Mouse (Mus musculus) limb, embryonic 11.5 days (tissue): ENCODE measurements around the gene Fam222a. TPM values are rescaled to one million over a fixed set of nuclear protein-coding genes. Genes with fewer than 3 reads are reported as not detected.

ENCODE experiments used
- ATAC-seq: fragments of 200-750 bp; cut with Nextera tagmentation; 2 replicates; pipeline ENCODE4 v1.8.0; 2017; ENCODE audit warnings: low read depth; ENCODE audit not compliant: insufficient number of reproducible peaks, low FRiP score, low TSS enrichment
- DNase-seq: peaks from one replicate; pipeline ENCODE4 v3.0.0-alpha.2; 2015; ENCODE audit warnings: low spot score
- H3K27ac ChIP-seq: fragments of 300-500 bp; sonication (generic); replicated peaks from 2 replicates; pipeline ENCODE4 v1.5.1; 2014; ENCODE audit warnings: low read depth, mild to moderate bottlenecking, low read length
- H3K27me3 ChIP-seq: fragments of 300-500 bp; sonication (generic); 2 replicates; pipeline ENCODE4 v1.6.1; 2014; ENCODE audit warnings: mild to moderate bottlenecking, low read length, mixed read lengths; ENCODE audit not compliant: control insufficient read depth, insufficient read depth
- H3K36me3 ChIP-seq: fragments of 300-500 bp; sonication (generic); 2 replicates; pipeline ENCODE4 v1.6.1; 2014; ENCODE audit warnings: mild to moderate bottlenecking, low read length, moderate library complexity, mixed read lengths; ENCODE audit not compliant: control insufficient read depth, insufficient read depth
- H3K4me1 ChIP-seq: fragments of 300-500 bp; sonication (generic); 2 replicates; pipeline ENCODE4 v1.6.1; 2014; ENCODE audit warnings: low read length, mixed read lengths; ENCODE audit not compliant: control insufficient read depth, insufficient read depth
- H3K4me2 ChIP-seq: fragments of 300-500 bp; sonication (generic); 2 replicates; pipeline ENCODE4 v1.6.1; 2014; ENCODE audit warnings: low read depth, mild to moderate bottlenecking, moderate library complexity; ENCODE audit not compliant: severe bottlenecking
- H3K4me3 ChIP-seq: fragments of 300-500 bp; sonication (generic); 2 replicates; pipeline ENCODE4 v1.5.1; 2014; ENCODE audit warnings: low read depth, low read length
- H3K9ac ChIP-seq: fragments of 300-500 bp; sonication (generic); 2 replicates; pipeline ENCODE4 v1.6.1; 2014; ENCODE audit warnings: mild to moderate bottlenecking, low read length
- H3K9me3 ChIP-seq: fragments of 300-500 bp; sonication (generic); 2 replicates; pipeline ENCODE4 v1.6.1; 2016; ENCODE audit warnings: low read length; ENCODE audit not compliant: control insufficient read depth
- WGBS: fragments of 180-500 bp; shearing (Covaris S2); extraction: QIAGEN DNeasy Blood & Tissue Kit; methylation state at CpG from one replicate; pipeline ENCODE4 v1.1.7; 2014; 5-methylcytosine and 5-hydroxymethylcytosine counted together
- polyA plus RNA-seq: library from polyadenylated mRNA; unstranded; fragments of >200 nt; fragmentation: Nextera tagmentation; extraction: Ambion mirVana; gene quantifications from 2 replicates; pipeline ENCODE4 v1.2.1, GENCODE M21; 2014

The Fam222a gene
- polyA plus RNA-seq, 1 experiment from 2014 or later, result 2.5 TPM

- H3K9ac ChIP-seq, result no peak overlapping the region
- no peak overlapping the region for H3K4me3 ChIP-seq
- ATAC-seq (no peak), DNase-seq (peak; percentile 76)
- 0 out of 2 replicates have a peak, but pooled peaks cover 8% of the 10 kb centered on the region for H3K4me1 ChIP-seq
- no peak overlapping the region for H3K27ac ChIP-seq
- WGBS, result 59% methylated on average over 23 of the region's 25 CpGs
- H3K9me3 ChIP-seq, result no peaks in the 10 kb centered on the region
- H3K27me3 ChIP-seq, result no peaks in the 10 kb centered on the region
- no peak overlapping the region for H3K4me2 ChIP-seq
- 0 out of 2 replicates have a peak, but pooled peaks cover 3% of the 10 kb centered on the region for H3K36me3 ChIP-seq
Observed at GRCm38 (mm10) chr5:114611968-114612608, 44.3 kb downstream of the Fam222a start.

- no peak overlapping the region for H3K4me2 ChIP-seq
- peaks cover 3% of the 10 kb centered on the region; the same call in 1 of the 2 replicates for H3K36me3 ChIP-seq
- 0 out of 2 replicates have a peak, but pooled peaks cover 5% of the 10 kb centered on the region for H3K4me1 ChIP-seq
- no peaks in the 10 kb centered on the region for H3K9me3 ChIP-seq
- WGBS, result 67% methylated on average over 7 of the region's 7 CpGs
- no peak for DNase-seq
- no peaks in the 10 kb centered on the region for H3K27me3 ChIP-seq
- no peak for ATAC-seq
- no peak overlapping the region for H3K4me3 ChIP-seq
- no peak overlapping the region for H3K27ac ChIP-seq
- no peak overlapping the region for H3K9ac ChIP-seq
Observed at GRCm38 (mm10) chr5:114614863-114615262, 47.0 kb downstream of the Fam222a start.

- WGBS, result 81% methylated on average over 11 of the region's 11 CpGs
- no peak overlapping the region for H3K4me2 ChIP-seq
- no peak overlapping the region for H3K4me3 ChIP-seq
- no peak overlapping the region for H3K9ac ChIP-seq
- H3K27me3 ChIP-seq, result no peaks in the 10 kb centered on the region
- no peaks in the 10 kb centered on the region for H3K9me3 ChIP-seq
- no peak for ATAC-seq
- no peaks in the 10 kb centered on the region; the same call in 1 of the 2 replicates for H3K36me3 ChIP-seq
- 0 out of 2 replicates have a peak, but pooled peaks cover 5% of the 10 kb centered on the region for H3K4me1 ChIP-seq
- DNase-seq, result no peak
- H3K27ac ChIP-seq, result no peak overlapping the region
Observed at GRCm38 (mm10) chr5:114616336-114617061, 48.7 kb downstream of the Fam222a start.

GRCm38 (mm10) chr5:114617809-114618208, 50.0 kb downstream of the Fam222a start:
- Histone ChIP-seq H3K4me1 (0 out of 2 replicates have a peak, but pooled peaks cover 2% of the 10 kb centered on the region), H3K9me3 (no peaks in the 10 kb centered on the region), H3K4me3 (no peak overlapping the region), H3K9ac (no peak overlapping the region), H3K27ac (no peak overlapping the region), H3K4me2 (no peak overlapping the region), H3K27me3 (no peaks in the 10 kb centered on the region), H3K36me3 (no peaks in the 10 kb centered on the region; the same call in 1 of the 2 replicates)
- no peak for ATAC-seq
- no peak for DNase-seq
- 82% methylated on average over 12 of the region's 12 CpGs for whole genome bisulfite sequencing

GRCm38 (mm10) chr5:114618851-114619250, 51.0 kb downstream of the Fam222a start:
- Histone ChIP-seq H3K4me2 (no peak overlapping the region), H3K27me3 (no peaks in the 10 kb centered on the region), H3K27ac (no peak overlapping the region), H3K4me1 (0 out of 2 replicates have a peak, but pooled peaks cover 2% of the 10 kb centered on the region), H3K9ac (no peak overlapping the region), H3K36me3 (no peaks in the 10 kb centered on the region; the same call in 1 of the 2 replicates), H3K4me3 (no peak overlapping the region), H3K9me3 (no peaks in the 10 kb centered on the region)
- peak; percentile 91 for DNase-seq
- ATAC-seq, result no peak
- WGBS, result 34% methylated on average over 8 of the region's 8 CpGs

- no peak for ATAC-seq
- WGBS, result 41% methylated on average over 6 of the region's 6 CpGs
- no peaks in the 10 kb centered on the region for H3K9me3 ChIP-seq
- H3K9ac ChIP-seq, result no peak overlapping the region
- no peaks in the 10 kb centered on the region; the same call in 1 of the 2 replicates for H3K36me3 ChIP-seq
- no peak overlapping the region for H3K27ac ChIP-seq
- 0 out of 2 replicates have a peak, but pooled peaks cover 2% of the 10 kb centered on the region for H3K4me1 ChIP-seq
- H3K4me3 ChIP-seq, result no peak overlapping the region
- no peak overlapping the region for H3K4me2 ChIP-seq
- no peaks in the 10 kb centered on the region for H3K27me3 ChIP-seq
- no peak for DNase-seq
Observed at GRCm38 (mm10) chr5:114620305-114620704, 52.5 kb downstream of the Fam222a start.

- WGBS, result 24% methylated on average over 3 of the region's 3 CpGs
- no peaks in the 10 kb centered on the region for H3K9me3 ChIP-seq
- ATAC-seq, result no peak
Observed at GRCm38 (mm10) chr5:114625590-114625989, 57.8 kb downstream of the Fam222a start.

GRCm38 (mm10) chr5:114631336-114631735, 63.5 kb downstream of the Fam222a start:
- 43% methylated on average over 2 of the region's 2 CpGs for WGBS
- no peak overlapping the region for H3K27ac ChIP-seq
- H3K4me3 ChIP-seq, result no peak overlapping the region
- no peaks in the 10 kb centered on the region for H3K36me3 ChIP-seq
- no peaks in the 10 kb centered on the region for H3K9me3 ChIP-seq
- no peak overlapping the region for H3K4me2 ChIP-seq
- H3K9ac ChIP-seq, result no peak overlapping the region
- ATAC-seq (no peak), DNase-seq (no peak)
- no peaks in the 10 kb centered on the region for H3K27me3 ChIP-seq
- no peaks in the 10 kb centered on the region for H3K4me1 ChIP-seq

More at GRCm38 (mm10) chr5:114625590-114625989, 57.8 kb downstream of the Fam222a start:
- H3K27me3 ChIP-seq, result no peaks in the 10 kb centered on the region
- H3K4me1 ChIP-seq, result no peaks in the 10 kb centered on the region
- no peak overlapping the region for H3K4me2 ChIP-seq
- peak; percentile 85 for DNase-seq
- H3K36me3 ChIP-seq, result no peaks in the 10 kb centered on the region
- no peak overlapping the region for H3K4me3 ChIP-seq
- H3K27ac ChIP-seq, result no peak overlapping the region
- H3K9ac ChIP-seq, result no peak overlapping the region
